Mouse (Mus musculus) hindbrain, embryonic 13.5 days (tissue): ENCODE measurements at regions not wholly inside any gene's neighbourhood (a gene's known extent, or its start where the extent isn't known, plus 50 kb on each side); places are given as distances from the start of the nearest gene placed in this dataset.
A peak's percentile ranks its signal among the peaks of the same experiment; 100 is the strongest.

Experiments used
- ATAC-seq: fragments of 200-750 bp; cut with Nextera tagmentation; 2 replicates; pipeline ENCODE4 v1.8.0; 2017; ENCODE audit warnings: moderate TSS enrichment; ENCODE audit not compliant: low FRiP score
- H3K27ac ChIP-seq: fragments of 300-500 bp; sonication (generic); 2 replicates; pipeline ENCODE4 v1.5.1; 2015; ENCODE audit warnings: inconsistent platforms, mild to moderate bottlenecking, moderate library complexity
- H3K27me3 ChIP-seq: fragments of 300-500 bp; sonication (generic); 2 replicates; pipeline ENCODE4 v1.6.1; 2015; ENCODE audit warnings: mild to moderate bottlenecking, inconsistent platforms
- H3K36me3 ChIP-seq: fragments of 300-500 bp; sonication (generic); 2 replicates; pipeline ENCODE4 v1.6.1; 2015; ENCODE audit warnings: mild to moderate bottlenecking, inconsistent platforms
- H3K4me1 ChIP-seq: fragments of 300-500 bp; sonication (generic); replicated peaks from 2 replicates; pipeline ENCODE4 v1.6.1; 2015; ENCODE audit warnings: inconsistent platforms
- H3K4me2 ChIP-seq: fragments of 300-500 bp; sonication (generic); 2 replicates; pipeline ENCODE4 v1.6.1; 2015; ENCODE audit warnings: inconsistent platforms, mild to moderate bottlenecking, moderate library complexity
- H3K4me3 ChIP-seq: fragments of 300-500 bp; sonication (generic); 2 replicates; pipeline ENCODE4 v1.5.1; 2015; ENCODE audit warnings: mild to moderate bottlenecking, inconsistent platforms
- H3K9ac ChIP-seq: fragments of 300-500 bp; sonication (generic); 2 replicates; pipeline ENCODE4 v1.6.1; 2015; ENCODE audit warnings: mild to moderate bottlenecking, inconsistent platforms
- H3K9me3 ChIP-seq: fragments of 300-500 bp; sonication (generic); 2 replicates; pipeline ENCODE4 v1.6.1; 2016; ENCODE audit warnings: inconsistent platforms
- WGBS: fragments of 180-500 bp; shearing (Covaris S2); methylation state at CpG from one replicate; pipeline ENCODE4 v1.1.7; 2015; 5-methylcytosine and 5-hydroxymethylcytosine counted together

DNA sequence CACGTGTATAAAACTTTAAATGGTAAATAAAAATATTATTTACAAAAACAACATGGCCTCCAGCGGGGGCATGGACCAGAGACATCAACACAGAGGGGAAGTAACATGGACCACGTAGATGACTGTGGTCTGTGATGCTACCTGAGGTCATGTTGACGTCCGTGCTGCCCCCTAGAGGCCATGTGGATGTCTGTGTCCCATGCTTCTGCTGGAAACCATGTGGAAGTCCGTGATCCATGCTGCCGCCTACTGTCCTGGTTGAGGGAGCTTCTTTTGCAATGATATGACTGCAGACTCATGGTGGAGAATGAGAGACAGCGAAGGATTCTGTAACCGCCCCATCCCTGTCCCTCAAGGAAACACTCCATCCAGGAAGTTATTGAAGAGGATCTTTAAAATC lies 108.5 kb upstream of the Qrfpr start:
- Histone ChIP-seq H3K27ac (no peak overlapping the region), H3K4me2 (no peak overlapping the region), H3K9ac (no peak overlapping the region), H3K9me3 (no peaks in the 10 kb centered on the region), H3K4me1 (no peaks in the 10 kb centered on the region), H3K27me3 (no peaks in the 10 kb centered on the region), H3K4me3 (no peak overlapping the region), H3K36me3 (no peaks in the 10 kb centered on the region)
- ATAC-seq = no peak
- 34% methylated on average over 9 of the region's 9 CpGs for WGBS

DNA sequence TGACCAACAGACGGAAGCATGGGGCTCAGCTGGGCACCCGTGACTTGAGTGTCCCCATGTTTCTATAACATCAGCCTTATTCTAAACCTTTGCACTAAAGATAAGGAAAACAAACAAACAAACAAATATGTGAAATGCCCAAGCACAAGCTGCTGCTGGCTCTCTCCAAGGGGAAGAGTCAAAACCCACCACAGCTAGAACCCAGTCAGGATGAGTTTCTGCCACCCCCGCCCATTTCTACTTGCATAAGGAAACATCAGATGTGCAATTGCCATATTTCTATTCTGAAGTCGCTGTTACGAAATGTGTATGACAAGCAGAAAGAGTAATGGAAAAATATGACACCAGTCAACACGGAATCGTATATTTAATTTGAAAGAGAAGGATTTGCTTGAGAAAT lies 107.5 kb upstream of the Qrfpr start:
- no peaks in the 10 kb centered on the region for H3K4me1 ChIP-seq
- H3K4me3 ChIP-seq = no peak overlapping the region
- no peak overlapping the region for H3K9ac ChIP-seq
- no peak for ATAC-seq
- no peak overlapping the region for H3K27ac ChIP-seq
- H3K4me2 ChIP-seq = no peak overlapping the region
- WGBS = 84% methylated on average over 7 of the region's 7 CpGs
- no peaks in the 10 kb centered on the region for H3K36me3 ChIP-seq
- no peaks in the 10 kb centered on the region for H3K9me3 ChIP-seq
- H3K27me3 ChIP-seq = no peaks in the 10 kb centered on the region

DNA sequence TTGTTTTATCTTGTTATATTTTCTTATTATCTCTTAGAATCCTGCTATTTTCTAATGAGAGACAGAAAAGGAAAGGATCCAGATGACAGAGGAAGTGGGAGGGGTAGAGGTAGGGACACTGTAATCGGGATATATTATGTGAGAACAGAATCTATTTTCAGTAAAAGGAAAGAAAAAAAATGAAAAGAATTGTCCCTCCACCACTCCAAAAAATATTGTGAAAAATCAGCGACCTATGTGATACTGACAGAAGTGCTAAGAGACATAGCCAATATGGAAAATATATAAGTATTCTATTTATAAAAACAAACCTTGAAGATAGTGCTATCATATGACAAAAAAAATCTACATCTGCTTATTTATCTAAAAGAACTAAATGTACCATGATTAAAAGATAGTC lies 106.8 kb upstream of the Qrfpr start:
- Histone ChIP-seq H3K27me3 (no peaks in the 10 kb centered on the region), H3K9me3 (no peaks in the 10 kb centered on the region), H3K9ac (no peak overlapping the region), H3K27ac (no peak overlapping the region), H3K36me3 (no peaks in the 10 kb centered on the region), H3K4me2 (no peak overlapping the region), H3K4me3 (no peak overlapping the region), H3K4me1 (no peaks in the 10 kb centered on the region)
- WGBS = 87% methylated on average over 2 of the region's 2 CpGs
- ATAC-seq = no peak

DNA sequence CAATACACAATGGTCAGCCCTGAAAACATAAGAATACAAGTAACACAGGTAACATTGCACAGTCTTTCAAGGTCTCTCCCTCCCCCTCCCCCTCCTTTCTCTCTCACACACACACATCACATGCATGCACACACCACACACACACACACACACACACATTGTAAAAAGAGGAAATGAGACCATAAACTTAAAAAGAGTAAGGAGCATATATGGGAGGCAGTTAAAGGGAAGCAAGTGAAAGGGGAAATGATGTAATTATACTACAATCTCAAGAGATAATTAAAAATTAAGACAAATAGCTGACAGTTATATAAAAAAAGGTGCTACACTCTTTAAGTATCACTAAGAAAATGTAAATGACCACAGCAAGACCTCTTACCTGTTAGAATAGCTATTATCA lies 96.5 kb upstream of the Qrfpr start:
- no peaks in the 10 kb centered on the region for H3K27me3 ChIP-seq
- no peaks in the 10 kb centered on the region for H3K9me3 ChIP-seq
- no peak for ATAC-seq
- H3K27ac ChIP-seq = no peak overlapping the region
- H3K4me2 ChIP-seq = no peak overlapping the region
- no peaks in the 10 kb centered on the region for H3K36me3 ChIP-seq
- no peaks in the 10 kb centered on the region for H3K4me1 ChIP-seq
- no peak overlapping the region for H3K4me3 ChIP-seq
- H3K9ac ChIP-seq = no peak overlapping the region

DNA sequence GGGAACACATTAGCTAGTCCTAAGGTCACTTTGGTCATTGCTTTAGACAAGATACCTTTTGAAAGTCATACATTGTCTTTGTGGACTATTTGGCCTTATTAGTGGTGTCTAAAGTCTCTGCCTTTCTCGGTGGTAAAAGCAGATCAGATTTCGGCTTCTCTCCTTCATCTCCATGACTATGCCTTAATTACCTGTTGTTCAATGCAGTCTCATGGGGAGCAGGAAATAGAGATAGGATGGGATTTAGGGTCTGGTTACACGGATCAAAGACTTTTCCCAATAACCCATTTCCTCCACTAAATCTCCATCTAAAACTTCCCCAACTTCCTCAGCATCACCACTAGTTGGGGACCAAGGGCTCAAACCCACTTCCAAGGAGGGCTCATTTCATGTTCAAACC lies 89.2 kb upstream of the Qrfpr start:
- Histone ChIP-seq H3K4me3 (no peak overlapping the region), H3K27me3 (no peaks in the 10 kb centered on the region), H3K27ac (no peak overlapping the region), H3K4me1 (peaks cover 4% of the 10 kb centered on the region; the same call in 1 of the 2 replicates), H3K9ac (no peak overlapping the region), H3K9me3 (no peaks in the 10 kb centered on the region), H3K36me3 (no peaks in the 10 kb centered on the region), H3K4me2 (no peak overlapping the region)
- WGBS = 14% methylated on average over 3 of the region's 3 CpGs
- no peak for ATAC-seq

DNA sequence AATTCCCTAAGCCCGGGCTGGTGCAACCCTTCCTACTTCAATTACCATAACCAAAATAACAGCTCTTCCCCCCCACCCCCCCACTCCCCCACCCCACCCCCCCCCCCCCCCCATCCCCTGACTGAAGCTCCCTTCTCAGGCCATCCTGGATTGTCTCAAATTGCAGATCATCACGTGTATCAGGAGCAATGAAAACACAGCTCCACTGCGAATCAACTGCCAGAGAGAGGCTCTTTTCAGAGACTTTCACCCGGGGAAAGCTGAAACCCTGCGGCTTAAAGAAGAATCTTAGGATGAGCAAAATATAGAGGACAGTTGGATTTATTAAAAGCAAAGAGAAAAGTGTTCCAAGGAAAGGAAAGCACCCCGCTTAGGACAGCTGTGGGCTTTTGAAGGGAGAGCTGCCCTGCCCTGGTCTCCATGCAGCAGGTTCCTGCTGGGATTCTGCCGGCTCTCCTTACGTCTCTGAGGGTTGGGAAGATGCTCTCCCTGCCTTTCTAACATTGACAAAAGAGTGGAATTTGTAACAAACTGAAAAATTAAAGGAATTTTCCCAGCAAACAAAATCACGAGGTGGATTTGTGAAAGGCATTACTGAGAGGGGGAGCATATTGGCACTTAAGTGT lies 88.6 kb upstream of the Qrfpr start:
- H3K4me2 ChIP-seq = peak overlapping the region; percentile 43
- no peak for ATAC-seq
- peaks cover 4% of the 10 kb centered on the region; the same call in 1 of the 2 replicates for H3K4me1 ChIP-seq
- H3K36me3 ChIP-seq = no peaks in the 10 kb centered on the region
- H3K27ac ChIP-seq = no peak overlapping the region
- under 1% methylated on average over 9 of the region's 9 CpGs for WGBS
- no peaks in the 10 kb centered on the region for H3K27me3 ChIP-seq
- H3K4me3 ChIP-seq = no peak overlapping the region
- no peak overlapping the region for H3K9ac ChIP-seq
- no peaks in the 10 kb centered on the region for H3K9me3 ChIP-seq

DNA sequence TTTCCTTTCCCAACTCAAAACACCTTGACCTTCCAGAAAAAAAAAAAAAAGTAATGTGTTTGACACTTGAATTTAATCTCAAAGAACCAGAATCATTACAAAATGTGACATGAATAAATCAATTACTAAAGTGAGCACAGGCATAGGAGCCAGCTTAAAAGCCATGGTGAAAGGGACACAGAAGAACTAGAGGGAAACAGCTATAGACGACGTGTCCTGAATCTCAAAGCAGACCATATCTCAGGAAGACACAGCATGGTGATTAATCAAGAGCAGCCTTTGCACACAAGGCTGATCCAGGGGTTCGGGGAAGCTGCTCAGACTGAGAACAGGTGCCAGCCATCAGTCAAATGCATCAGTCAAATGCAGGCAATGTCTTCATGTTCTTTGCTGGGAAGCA lies 74.7 kb upstream of the Qrfpr start:
- 52% methylated on average over 3 of the region's 3 CpGs for WGBS
- Histone ChIP-seq H3K4me2 (no peak overlapping the region), H3K9ac (no peak overlapping the region), H3K27ac (no peak overlapping the region), H3K27me3 (no peaks in the 10 kb centered on the region), H3K36me3 (no peaks in the 10 kb centered on the region), H3K4me1 (no peaks in the 10 kb centered on the region), H3K4me3 (no peak overlapping the region), H3K9me3 (no peaks in the 10 kb centered on the region)
- peak; percentile 66; the same call in 1 of the 2 replicates for ATAC-seq

DNA sequence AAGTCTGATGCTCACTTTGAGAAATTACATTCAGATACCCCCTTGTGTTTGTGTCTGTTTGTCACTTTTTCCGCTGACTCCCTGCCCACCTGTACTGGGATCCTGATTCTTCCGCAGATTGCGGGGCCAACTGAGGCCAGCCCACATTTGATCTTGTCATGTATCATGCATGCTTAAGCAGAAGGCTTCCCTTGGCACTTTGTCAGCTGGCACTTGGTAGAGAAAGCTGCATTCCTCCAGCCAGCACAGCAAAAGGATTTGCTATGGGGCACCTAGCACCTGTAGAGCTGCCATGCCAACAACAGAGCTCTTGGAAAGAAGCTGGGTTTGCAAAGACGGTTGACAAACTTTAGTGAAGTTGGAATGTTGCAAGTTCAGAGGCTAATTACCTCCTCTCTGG lies 69.9 kb upstream of the Qrfpr start:
- no peak for ATAC-seq
- H3K36me3 ChIP-seq = no peaks in the 10 kb centered on the region
- no peak overlapping the region for H3K27ac ChIP-seq
- no peaks in the 10 kb centered on the region for H3K27me3 ChIP-seq
- no peaks in the 10 kb centered on the region for H3K4me1 ChIP-seq
- no peak overlapping the region for H3K4me2 ChIP-seq
- no peak overlapping the region for H3K4me3 ChIP-seq
- 96% methylated on average over 4 of the region's 4 CpGs for WGBS
- H3K9me3 ChIP-seq = no peaks in the 10 kb centered on the region
- no peak overlapping the region for H3K9ac ChIP-seq

DNA sequence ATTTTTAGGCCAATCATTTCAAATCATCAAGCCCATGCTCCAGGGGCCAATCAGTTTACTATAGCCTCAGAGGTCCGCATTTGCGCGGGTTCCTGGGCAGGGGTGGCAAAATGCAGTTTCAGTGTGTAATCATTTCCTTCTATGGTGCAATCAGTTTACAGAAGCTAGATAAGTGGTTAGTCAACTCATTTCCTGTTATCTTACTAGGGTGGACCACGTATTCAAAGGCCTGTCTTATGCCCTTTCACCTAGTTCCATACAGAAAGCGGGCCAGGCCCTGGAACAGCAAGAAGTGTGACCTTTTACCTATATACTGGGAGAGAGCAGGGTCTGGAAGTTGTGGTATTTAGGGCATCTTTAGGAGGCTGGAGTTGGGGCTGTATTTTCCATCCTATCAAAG lies 62.0 kb upstream of the Qrfpr start:
- H3K9me3 ChIP-seq = 0 out of 2 replicates have a peak, but pooled peaks cover 4% of the 10 kb centered on the region
- WGBS = 86% methylated on average over 5 of the region's 5 CpGs
- ATAC-seq = no peak
- H3K27ac ChIP-seq = no peak overlapping the region
- H3K27me3 ChIP-seq = no peaks in the 10 kb centered on the region
- no peak overlapping the region for H3K4me2 ChIP-seq
- no peak overlapping the region for H3K9ac ChIP-seq
- no peaks in the 10 kb centered on the region for H3K4me1 ChIP-seq
- H3K4me3 ChIP-seq = no peak overlapping the region
- no peaks in the 10 kb centered on the region for H3K36me3 ChIP-seq

DNA sequence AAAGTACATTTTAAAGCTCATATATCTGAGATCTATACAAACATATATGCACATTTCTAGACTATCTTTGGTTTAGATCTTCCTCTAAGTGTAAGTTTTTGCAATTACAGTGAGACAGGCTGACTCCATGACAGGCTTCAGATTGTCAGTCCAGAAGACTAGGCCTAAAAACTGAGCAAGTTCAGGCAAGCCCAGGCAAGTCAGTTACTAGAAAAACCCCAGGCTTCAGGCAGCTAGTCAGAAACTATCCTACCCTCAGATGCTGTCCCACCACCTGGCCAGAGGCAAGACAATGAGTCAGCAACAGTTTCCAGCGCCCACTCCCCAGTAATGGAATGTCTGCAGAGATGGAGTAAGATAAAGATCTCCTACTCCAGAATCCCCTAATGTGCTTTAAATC lies 53.4 kb upstream of the Qrfpr start:
- no peaks in the 10 kb centered on the region for H3K36me3 ChIP-seq
- ATAC-seq = no peak
- H3K9ac ChIP-seq = no peak overlapping the region
- H3K4me3 ChIP-seq = no peak overlapping the region
- H3K27ac ChIP-seq = no peak overlapping the region
- no peak overlapping the region for H3K4me2 ChIP-seq
- WGBS = 92% methylated on average over 1 of the region's 1 CpGs
- H3K4me1 ChIP-seq = no peaks in the 10 kb centered on the region
- no peaks in the 10 kb centered on the region for H3K27me3 ChIP-seq
- H3K9me3 ChIP-seq = no peaks in the 10 kb centered on the region
